Mouse (Mus musculus) myocyte (in vitro differentiated cells): ENCODE results near the gene Ski.

Experiments
- POLR2AphosphoS2 ChIP-seq: IDR thresholded peaks from one replicate; pipeline ENCODE4 v1.6.1; 2011; ENCODE audit warnings: low read depth, control low read depth; ENCODE audit not compliant: insufficient read length
- USF1 ChIP-seq: IDR thresholded peaks from one replicate; pipeline ENCODE4 v1.6.1; 2011; ENCODE audit warnings: low read depth, mild to moderate bottlenecking, control low read depth, moderate library complexity

GRCm38 (mm10) chr4:155242292-155242691 is 19.9 kb upstream of the Ski start:
- TF ChIP-seq POLR2AphosphoS2 (no peak), USF1 (no peak)
